Mouse (Mus musculus) left cerebral cortex, adult 2 months (tissue): ENCODE measurements around the gene Sbk1. TPM values are rescaled to one million over a fixed set of nuclear protein-coding genes. Genes with fewer than 3 reads are reported as not detected.

Experiments
- DNase-seq, 2 experiments: peaks; one replicate each; pipeline ENCODE4 v3.0.0; 2021 to 2022; ENCODE audit warnings: low spot score in 2 of 2, mixed read lengths in 1 of 2; ENCODE audit errors: extremely low spot score in 1 of 2
- H3K27ac ChIP-seq: fragments of 200-600 bp; 2 replicates; pipeline ENCODE4 v1.8.1; 2022
- H3K4me3 ChIP-seq: fragments of 200-600 bp; 2 replicates; pipeline ENCODE4 v1.8.1; 2022
- CTCF ChIP-seq: fragments of 200-600 bp; IDR thresholded peaks from 2 replicates; pipeline ENCODE4 v1.8.1; 2022; ENCODE audit warnings: antibody characterized with exemption, mild to moderate bottlenecking, moderate library complexity
- intact Hi-C: fragments of 180-260 bp; cut with DNase I; formaldehyde crosslinking; loops from one replicate; pipeline ENCODE4 v1.15.1; 2025
- long read RNA-seq, 2 experiments: library from polyadenylated mRNA; stranded (forward); transcript quantifications; one replicate each; pipeline ENCODE4 v2.0.0; 2021; ENCODE audit warnings: borderline mapping rate in 2 of 2
- total RNA-seq, 2 experiments: library from RNA; stranded (reverse); gene quantifications; 2 replicates each; pipeline ENCODE4 v1.2.3; 2021

The Sbk1 gene
- 10 to 100 TPM; 65.3 to 85.8 TPM for total RNA-seq
- long read RNA-seq, experiment 1, full-length matches to known transcripts: 178 of 195 reads
- long read RNA-seq, experiment 1, partial matches to known transcripts: 2 of 195 reads
- long read RNA-seq, experiment 1, other reads (novel, unspliced or antisense): 15 of 195 reads
- long read RNA-seq, experiment 2, full-length matches to known transcripts: 254 of 283 reads
- long read RNA-seq, experiment 2, partial matches to known transcripts: 16 of 283 reads
- long read RNA-seq, experiment 2, other reads (novel, unspliced or antisense): 13 of 283 reads

DNA sequence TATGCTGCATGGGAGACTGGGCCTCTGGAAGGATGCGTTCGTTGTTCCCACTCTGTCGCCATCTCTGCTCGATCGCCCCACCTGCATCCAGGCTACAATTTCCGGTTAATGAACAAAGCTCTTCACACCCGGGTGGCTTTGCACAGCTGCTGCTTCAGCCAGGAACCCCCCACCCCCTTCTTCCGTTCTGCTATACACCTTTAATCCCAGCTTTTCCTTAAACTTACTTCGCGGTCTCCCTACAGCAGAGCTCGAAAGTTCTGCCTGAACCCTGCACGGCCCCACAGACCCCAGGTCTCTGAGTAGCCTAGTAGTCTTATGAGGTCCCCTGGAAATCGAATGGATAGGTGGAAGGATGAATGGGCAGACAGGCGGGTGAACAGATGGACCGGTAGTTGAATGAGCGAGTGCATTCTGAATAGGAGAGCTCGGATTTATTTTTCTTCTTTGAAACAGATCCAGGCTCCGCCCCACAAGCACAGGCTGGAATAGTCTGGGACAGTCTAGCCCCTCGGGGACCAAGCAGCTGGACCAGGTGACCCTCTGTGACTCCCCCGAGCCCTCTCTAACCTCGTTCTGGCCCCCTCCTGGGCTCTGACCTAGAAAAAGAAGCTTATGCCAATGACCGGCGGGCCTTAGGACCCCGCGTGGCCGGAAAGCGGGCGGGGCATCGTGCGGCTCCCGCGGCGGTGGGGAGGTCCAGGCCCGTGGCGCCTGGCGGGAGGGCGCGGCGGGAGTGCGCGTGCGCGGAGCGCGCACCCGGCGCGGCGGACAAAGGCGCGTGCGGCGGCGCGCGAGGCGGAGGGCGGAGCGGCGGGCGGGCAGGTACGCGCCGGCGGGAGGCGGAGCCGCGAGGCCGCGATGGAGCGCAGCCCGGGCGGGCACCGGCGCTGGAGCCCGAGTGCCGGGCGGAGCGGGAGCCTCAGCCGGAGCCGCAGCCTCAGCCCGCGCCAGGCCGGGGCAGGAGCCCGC is at the start of gene Sbk1:
Gene Sbk1 (plus strand): TSS at position 908 of the 972 bp plus-strand sequence.
- peak; percentile 94 to 95 for DNase-seq
- no peak for TF ChIP-seq CTCF
- peak within 1 kb of the TSS; percentile 96 for H3K27ac ChIP-seq
- peak within 1 kb of the TSS; percentile 79 for H3K4me3 ChIP-seq
- intact Hi-C loops: no loop called here

DNA sequence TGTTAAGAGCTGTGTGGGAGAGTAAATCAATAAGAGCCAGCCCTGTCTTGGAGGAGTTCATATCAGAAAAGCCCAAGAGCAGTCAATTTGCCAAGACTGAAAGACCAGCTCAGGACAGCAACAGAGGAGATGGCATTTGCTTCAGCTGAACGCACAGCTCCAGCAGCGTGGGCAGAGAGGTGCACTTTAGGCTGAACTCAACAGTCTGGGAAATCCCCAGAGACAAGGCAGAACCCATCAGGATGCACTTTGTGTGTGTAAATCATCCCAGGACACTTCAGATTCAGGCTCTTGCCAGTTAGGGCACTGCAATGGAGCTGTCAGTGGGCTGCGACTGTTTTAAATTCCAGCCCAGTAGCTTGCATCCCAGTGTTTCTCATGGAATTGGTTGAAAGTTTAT is 49.7 kb upstream of the Sbk1 start:
- intact Hi-C loops: no loop called here
- no peak for DNase-seq
- no peak overlapping the region for H3K4me3 ChIP-seq
- no peak overlapping the region for H3K27ac ChIP-seq
- no peak for TF ChIP-seq CTCF

GRCm38 (mm10) chr7:126226136-126226535 is 46.3 kb upstream of the Sbk1 start:
- DNase-seq: no peak
- no peak overlapping the region for H3K27ac ChIP-seq
- H3K4me3 ChIP-seq: no peak overlapping the region
- no peak for TF ChIP-seq CTCF
- intact Hi-C loops: no loop called here

- TF ChIP-seq CTCF: no peak
- no peak for DNase-seq
- no peak overlapping the region for H3K27ac ChIP-seq
- no peak overlapping the region for H3K4me3 ChIP-seq
- intact Hi-C loops: no loop called here
Measured at GRCm38 (mm10) chr7:126230357-126231148, 41.9 kb upstream of the Sbk1 start.

DNA sequence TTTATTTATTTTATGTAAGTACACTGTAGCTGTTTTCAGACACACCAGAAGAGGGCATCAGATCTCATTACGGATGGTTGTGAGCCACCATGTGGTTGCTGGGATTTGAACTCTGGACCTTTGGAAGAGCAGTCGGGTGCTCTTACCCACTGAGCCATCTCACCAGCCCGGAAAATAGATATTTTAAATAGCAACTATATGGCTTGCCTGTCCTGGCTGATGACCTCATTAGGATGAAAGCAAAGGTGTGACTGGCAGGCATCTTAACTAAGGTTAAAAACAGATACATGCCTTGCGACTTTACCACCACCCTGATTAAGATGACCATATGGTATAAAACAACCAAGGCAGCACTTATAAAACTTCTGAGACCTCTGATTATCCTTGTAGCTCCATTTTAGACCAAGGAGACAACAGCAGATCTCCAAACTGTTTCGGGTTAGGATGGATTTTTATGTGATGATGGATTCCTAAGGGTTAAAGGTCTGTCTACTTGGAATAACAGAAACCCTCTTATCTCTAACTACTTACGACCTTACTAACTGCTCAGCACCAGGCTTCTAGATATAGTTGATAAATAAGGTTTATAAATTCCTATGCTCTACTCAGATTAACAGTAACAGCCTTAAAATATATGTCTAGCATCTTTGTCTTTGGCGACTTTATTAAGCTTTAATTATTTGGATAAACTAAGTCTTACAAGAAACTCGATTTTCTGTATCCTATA is 39.9 kb upstream of the Sbk1 start:
- H3K27ac ChIP-seq: no peak overlapping the region
- TF ChIP-seq CTCF: no peak
- H3K4me3 ChIP-seq: no peak overlapping the region
- DNase-seq: no peak
- intact Hi-C loops: no loop called here

- no peak for TF ChIP-seq CTCF
- Histone ChIP-seq H3K27ac (no peak overlapping the region), H3K4me3 (no peak overlapping the region)
- no peak for DNase-seq
- intact Hi-C loops: loop anchor here (5.0 kb wide), 1 partner anchor 542 kb away; no protein-coding TSS in a partner anchor
Measured at GRCm38 (mm10) chr7:126234611-126235010, 37.8 kb upstream of the Sbk1 start.

DNA sequence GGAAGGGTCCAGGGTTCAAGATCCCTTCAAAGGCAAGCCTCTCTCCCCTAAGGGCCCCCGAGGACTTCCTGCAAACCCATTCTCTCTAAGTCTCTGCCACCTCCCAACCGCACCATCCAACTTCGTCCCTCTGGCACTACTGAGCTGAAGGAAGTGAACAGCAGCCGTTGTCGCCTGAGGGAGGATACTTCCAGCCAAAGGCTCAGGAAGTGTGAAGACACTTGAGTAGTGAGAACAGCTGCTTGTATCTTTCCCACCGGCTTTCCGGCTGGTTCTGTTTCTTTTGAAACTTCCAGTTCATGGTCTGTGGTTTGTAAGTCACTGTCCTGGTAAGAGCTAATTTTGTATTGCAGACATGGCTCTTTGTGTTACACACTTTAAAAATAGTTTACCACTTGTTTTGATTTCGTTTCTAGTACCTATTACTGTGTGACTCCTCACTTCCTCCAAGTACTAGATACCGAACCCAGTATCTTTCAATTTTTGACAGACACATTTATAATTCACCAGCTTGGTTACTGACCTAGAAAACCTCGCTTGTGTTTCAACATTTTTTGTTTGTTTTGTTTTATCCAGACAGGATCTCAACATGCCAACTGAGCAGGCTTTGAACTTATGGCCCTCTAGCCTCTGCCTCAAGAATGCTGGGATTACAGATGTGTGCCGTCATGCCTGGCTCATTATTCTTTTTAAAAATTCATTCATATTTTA is 36.2 kb upstream of the Sbk1 start:
- intact Hi-C loops: loop anchor here (2.0 to 5.0 kb wide), 2 partner anchors 53 to 544 kb away; no protein-coding TSS in a partner anchor
- peak in 1 of 2 experiments; percentile 33 for DNase-seq
- TF ChIP-seq CTCF: no peak

GRCm38 (mm10) chr7:126236794-126237192 is 35.6 kb upstream of the Sbk1 start:
- H3K4me3 ChIP-seq: no peak overlapping the region
- TF ChIP-seq CTCF: no peak
- peak overlapping the region; percentile 30; the same call in 1 of the 2 replicates for H3K27ac ChIP-seq
- DNase-seq: peak in 1 of 2 experiments; percentile 35
- intact Hi-C loops: loop anchor here (2.0 to 5.0 kb wide), 2 partner anchors 52 to 544 kb away; no protein-coding TSS in a partner anchor

More for the DNA sequence above, 36.2 kb upstream of the Sbk1 start:
- Histone ChIP-seq H3K27ac (peak overlapping the region; percentile 30; the same call in 1 of the 2 replicates), H3K4me3 (no peak overlapping the region)

DNA sequence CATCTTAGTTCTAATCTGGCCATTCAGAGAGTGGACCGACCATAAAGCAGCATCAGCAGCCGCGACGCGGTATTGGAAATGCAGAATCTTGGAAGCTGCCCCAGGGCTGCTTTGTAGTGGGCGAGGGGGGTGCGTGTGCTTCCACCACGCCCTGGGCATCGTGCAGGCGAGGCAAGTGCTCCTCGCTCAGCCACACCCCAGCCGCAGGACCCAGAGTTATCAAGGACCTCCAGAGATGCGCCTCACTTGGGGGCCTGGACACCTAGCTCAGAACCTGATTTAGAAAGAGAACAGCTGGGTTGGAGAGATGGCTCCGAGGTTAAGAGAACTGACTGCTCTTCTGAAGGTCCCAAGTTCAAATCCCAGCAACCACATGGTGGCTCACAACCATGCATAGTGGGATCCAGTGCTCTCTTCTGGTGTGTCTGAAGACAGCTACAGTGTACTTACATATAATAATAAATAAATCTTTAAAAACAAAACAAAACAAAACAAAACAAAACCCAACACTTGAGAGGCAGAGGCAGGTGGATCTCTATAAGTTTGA is 31.5 kb upstream of the Sbk1 start:
- no peak overlapping the region for H3K4me3 ChIP-seq
- DNase-seq: no peak
- no peak overlapping the region for H3K27ac ChIP-seq
- no peak for TF ChIP-seq CTCF
- intact Hi-C loops: no loop called here

DNA sequence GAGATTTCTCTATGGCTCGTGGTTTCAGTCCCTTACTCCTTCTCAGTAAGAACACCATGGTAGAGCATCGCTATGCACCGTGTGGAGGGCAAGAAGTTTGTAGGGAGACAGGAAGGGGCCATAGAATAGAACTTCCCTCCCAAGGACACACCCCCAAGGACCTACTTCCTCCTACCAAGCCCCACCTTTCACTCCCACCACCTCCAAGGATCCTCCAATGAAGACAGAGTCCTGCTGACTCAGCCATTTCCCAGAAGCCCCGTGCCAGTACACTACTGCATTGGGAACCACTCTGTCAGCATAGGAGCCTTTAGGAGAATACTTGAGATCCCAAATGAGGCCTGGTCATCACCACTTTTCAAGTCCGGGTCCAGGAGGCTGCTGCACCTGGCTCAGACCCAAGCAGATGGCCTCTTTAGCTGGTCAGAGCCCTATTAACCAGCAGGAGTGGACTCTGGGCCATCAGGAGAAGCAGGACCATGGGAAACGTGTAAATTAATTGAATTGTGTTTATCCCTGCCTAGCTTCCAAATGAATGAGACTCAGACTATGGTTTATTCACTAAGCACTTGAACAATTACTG is 28.2 kb upstream of the Sbk1 start:
- no peak for DNase-seq
- Histone ChIP-seq H3K27ac (no peak overlapping the region), H3K4me3 (no peak overlapping the region)
- TF ChIP-seq CTCF: no peak
- intact Hi-C loops: no loop called here
